Mouse (Mus musculus) right cerebral cortex, postnatal 25 days (tissue): ENCODE measurements at regions not wholly inside any gene's neighbourhood (a gene's known extent, or its start where the extent isn't known, plus 50 kb on each side); places are given as distances from the start of the nearest gene placed in this dataset.
"Not testable (repeated sequence)": the region's sequence is repeated elsewhere in the genome, so short reads cannot be mapped to it uniquely, and the experiment has no call there.

Experiments
- DNase-seq: peaks from one replicate; pipeline ENCODE4 v3.0.0; 2022

DNA sequence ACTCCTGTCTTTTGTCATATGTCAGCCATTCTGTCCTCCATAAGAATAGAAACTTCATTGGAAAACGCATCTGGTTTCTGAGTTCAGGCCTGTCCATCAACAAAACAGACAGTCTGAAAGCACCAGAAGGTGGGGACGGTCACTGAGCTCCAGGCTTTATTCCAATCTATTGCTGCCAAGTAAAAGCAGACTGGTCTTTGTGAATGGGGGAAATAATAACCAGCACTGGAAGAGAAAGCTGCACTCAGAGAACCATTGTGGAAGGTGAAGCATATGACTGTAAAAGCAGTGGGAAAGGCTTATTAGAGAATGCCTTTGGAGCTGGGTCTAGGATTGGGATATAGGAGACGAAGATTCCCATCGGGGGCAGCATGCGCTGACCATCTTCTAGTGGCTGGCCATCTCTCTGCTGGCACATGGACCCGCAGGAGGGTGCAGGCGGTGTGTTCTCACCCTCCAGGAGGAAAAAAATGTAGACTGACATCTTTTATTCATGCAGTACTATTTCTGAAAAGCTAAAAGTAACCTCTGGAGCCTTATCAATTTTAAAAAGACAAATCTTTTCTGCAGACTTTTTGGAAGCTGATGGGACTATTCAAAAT, 1638.0 kb downstream of the Car8 start:
- peak; percentile 6 for DNase-seq

GRCm38 (mm10) chr4:6596321-6596720, 1642.5 kb downstream of the Car8 start:
- no peak for DNase-seq

- DNase-seq, result not testable (repeated sequence)
Observed at GRCm38 (mm10) chr4:6592890-6593289, 1646.0 kb downstream of the Car8 start.

DNA sequence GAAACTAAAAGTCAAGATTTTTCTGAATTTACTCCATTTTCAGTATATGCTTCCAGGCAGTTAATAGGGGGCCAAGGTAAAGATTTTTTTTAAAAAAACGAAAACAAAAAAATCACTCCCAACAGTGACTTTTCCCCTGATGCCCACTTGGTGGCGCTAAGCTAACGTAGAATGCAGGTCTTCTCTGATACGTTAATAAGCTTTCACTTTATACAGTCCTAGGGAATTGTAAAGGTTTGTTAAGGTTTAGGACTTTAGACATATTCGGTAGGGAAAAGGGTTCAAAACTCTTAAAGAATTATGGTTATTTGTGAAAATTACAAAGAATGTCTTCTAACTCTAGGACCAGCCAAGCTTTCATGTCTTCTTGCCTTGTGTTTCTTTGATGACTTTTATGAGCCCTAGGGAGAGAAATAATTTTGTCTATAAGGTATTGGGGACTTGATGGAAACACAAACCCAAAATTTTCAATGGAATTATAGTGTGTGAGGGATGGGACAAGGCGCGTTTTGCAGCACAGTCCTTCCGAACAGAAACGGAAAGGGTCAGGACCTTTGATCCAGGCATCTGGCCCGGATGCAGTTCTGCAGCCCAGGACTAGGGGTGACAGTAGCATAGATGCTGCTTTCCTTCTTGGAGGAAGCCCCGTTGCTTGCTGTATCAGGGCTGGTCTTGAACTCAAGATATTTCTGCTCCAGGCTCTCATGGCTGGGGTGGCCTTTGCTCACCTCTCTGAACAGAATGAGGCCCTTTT, 1677.1 kb downstream of the Car8 start:
- no peak for DNase-seq

DNA sequence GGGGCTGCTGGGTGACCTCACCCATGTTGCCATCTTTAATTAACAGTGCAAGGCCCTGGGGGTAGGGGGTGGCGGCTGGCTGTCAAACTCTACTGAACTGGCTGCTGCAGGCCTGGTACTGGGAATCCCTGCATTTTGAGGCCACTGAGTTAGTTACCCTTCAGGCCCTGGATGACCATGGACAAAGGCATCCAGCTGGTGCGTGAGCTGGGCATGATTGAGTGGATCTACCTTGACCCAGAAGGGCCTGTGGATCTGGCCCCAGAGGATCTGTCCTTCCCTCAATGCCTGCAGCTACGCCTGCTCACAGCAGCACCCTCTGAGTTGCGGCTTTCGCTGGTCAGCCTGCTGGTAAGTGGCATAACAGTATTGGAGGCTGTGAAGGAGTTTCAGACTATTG, 1699.2 kb downstream of the Car8 start:
- DNase-seq, result no peak

DNA sequence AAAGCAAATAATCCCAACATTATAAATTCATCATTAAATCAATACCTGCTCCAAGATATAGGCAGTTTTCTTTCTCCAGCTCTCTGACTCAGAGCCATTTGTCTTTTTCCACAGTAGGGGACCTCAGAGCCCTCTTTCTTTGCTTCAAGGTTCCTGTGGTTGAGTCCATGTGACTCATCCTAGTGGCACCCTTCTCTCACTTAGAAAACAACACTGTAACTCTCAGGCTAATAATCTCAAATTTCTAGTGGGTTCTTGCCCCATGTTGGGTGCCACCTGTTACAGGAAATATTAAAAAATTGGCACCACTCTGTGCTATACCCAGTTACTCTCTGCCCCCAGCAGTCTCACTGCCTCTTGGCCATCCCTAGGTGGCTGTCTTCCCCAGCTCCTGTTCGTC, 1706.4 kb downstream of the Car8 start:
- DNase-seq, result no peak

GRCm38 (mm10) chr4:6517626-6518025, 1721.2 kb downstream of the Car8 start:
- no peak for DNase-seq

- DNase-seq, result peak; percentile 61
Observed at GRCm38 (mm10) chr4:6514823-6515222, 1721.7 kb upstream of the Impad1 start.

DNA sequence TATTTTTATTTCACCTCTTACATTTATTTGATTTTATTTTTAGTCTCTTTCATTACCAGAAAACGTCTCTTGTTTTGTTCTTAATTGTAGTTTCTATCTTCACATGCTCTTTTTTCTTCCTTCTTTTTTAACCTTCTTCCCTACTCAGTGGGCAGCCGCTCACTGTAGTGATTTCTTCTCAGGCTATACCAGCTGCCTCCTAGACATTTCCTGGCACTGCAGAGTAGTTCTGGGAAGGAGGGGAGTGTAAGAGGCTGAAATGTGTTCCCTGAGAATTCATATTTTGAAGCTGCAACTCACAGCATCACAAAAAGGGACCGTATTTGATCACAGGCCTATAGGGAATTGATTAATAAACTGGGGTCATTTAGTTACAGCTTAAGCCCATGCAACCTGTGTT, 1720.5 kb upstream of the Impad1 start:
- no peak for DNase-seq

- peak; percentile 81 for DNase-seq
Observed at GRCm38 (mm10) chr4:6512749-6513364, 1719.7 kb upstream of the Impad1 start.

- no peak for DNase-seq
Observed at GRCm38 (mm10) chr4:6508091-6508490, 1714.9 kb upstream of the Impad1 start.
